Mouse (Mus musculus) embryonic facial prominence, embryonic 13.5 days (tissue): Measurements from ENCODE around the gene Nexn. TPM values are rescaled to one million over a fixed set of nuclear protein-coding genes. Genes with fewer than 3 reads are reported as not detected.
A peak's percentile ranks its signal among the peaks of the same experiment; 100 is the strongest.

ENCODE experiments used
- ATAC-seq: fragments of 200-750 bp; cut with Nextera tagmentation; 2 replicates; pipeline ENCODE4 v1.8.0; 2017; ENCODE audit warnings: low read depth; ENCODE audit not compliant: insufficient number of reproducible peaks, insufficient read depth, low FRiP score, low TSS enrichment
- H3K27ac ChIP-seq: fragments of 300-500 bp; sonication (generic); 2 replicates; pipeline ENCODE4 v1.5.1; 2015; ENCODE audit warnings: moderate library complexity, mild to moderate bottlenecking, inconsistent platforms
- H3K27me3 ChIP-seq: fragments of 300-500 bp; sonication (generic); 2 replicates; pipeline ENCODE4 v1.6.1; 2015; ENCODE audit warnings: mild to moderate bottlenecking, inconsistent platforms
- H3K36me3 ChIP-seq: fragments of 300-500 bp; sonication (generic); 2 replicates; pipeline ENCODE4 v1.6.1; 2015; ENCODE audit warnings: mild to moderate bottlenecking, inconsistent platforms
- H3K4me1 ChIP-seq: fragments of 300-500 bp; sonication (generic); 2 replicates; pipeline ENCODE4 v1.6.1; 2015; ENCODE audit warnings: inconsistent platforms
- H3K4me2 ChIP-seq: fragments of 300-500 bp; sonication (generic); 2 replicates; pipeline ENCODE4 v1.6.1; 2015; ENCODE audit warnings: moderate library complexity, mild to moderate bottlenecking, inconsistent platforms
- H3K4me3 ChIP-seq: fragments of 300-500 bp; sonication (generic); 2 replicates; pipeline ENCODE4 v1.5.1; 2015; ENCODE audit warnings: mild to moderate bottlenecking, inconsistent platforms
- H3K9ac ChIP-seq: fragments of 300-500 bp; sonication (generic); 2 replicates; pipeline ENCODE4 v1.6.1; 2015; ENCODE audit warnings: mild to moderate bottlenecking, inconsistent platforms
- H3K9me3 ChIP-seq: fragments of 300-500 bp; sonication (generic); 2 replicates; pipeline ENCODE4 v1.6.1; 2016; ENCODE audit warnings: inconsistent platforms
- WGBS: fragments of 180-500 bp; shearing (Covaris S2); methylation state at CpG from one replicate; pipeline ENCODE4 v1.1.7; 2015; ENCODE audit warnings: mixed read lengths; 5-methylcytosine and 5-hydroxymethylcytosine counted together
- polyA plus RNA-seq: library from polyadenylated mRNA; unstranded; fragments of >200 nt; fragmentation: Nextera tagmentation; extraction: Ambion mirVana; gene quantifications from 2 replicates; pipeline ENCODE4 v1.2.1, GENCODE M21; 2015

Gene Nexn
- polyA plus RNA-seq, 1 experiment from 2014 or later = 9.6 TPM

DNA sequence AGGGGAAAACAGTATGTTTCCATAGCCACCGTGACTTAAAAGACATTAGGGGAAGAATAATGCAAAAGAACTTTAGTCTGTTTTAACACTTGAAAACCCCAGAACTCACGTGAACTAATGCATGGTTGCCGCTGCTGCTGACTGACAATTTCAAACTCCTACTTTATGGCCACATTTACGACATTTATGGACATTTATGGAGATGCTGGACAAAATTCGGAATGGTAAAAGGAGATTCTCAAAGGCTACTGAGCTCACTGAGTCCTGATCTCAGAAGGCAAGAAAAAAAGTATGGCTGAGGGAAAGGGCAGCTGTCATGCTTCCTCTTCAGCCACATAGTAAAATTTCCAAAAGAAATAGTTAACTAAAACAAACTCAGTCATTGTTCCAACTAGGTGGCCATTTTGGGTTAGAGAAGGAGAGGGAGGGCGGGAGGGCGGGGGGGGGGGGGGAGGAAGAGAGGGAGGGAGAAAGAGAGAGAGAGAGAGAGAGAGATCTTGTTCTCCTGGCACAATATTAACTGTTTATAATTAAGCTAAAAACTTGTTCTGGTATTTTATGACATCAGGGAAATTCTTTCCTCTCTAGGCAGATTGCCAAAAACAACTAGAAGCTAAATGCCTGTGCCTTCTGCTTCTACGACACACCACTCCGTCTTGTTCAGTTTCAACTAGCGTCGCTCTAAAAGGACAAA is 73.8 kb downstream of the Nexn start:
- Histone ChIP-seq H3K4me2 (peak overlapping the region; percentile 60), H3K36me3 (no peaks in the 10 kb centered on the region), H3K9me3 (no peaks in the 10 kb centered on the region), H3K4me3 (peak overlapping the region; percentile 47), H3K27me3 (no peaks in the 10 kb centered on the region), H3K27ac (peak overlapping the region; percentile 75), H3K4me1 (peaks cover 7% of the 10 kb centered on the region), H3K9ac (peak overlapping the region; percentile 68)
- ATAC-seq = no peak
- WGBS = 17% methylated on average over 11 of the region's 11 CpGs

DNA sequence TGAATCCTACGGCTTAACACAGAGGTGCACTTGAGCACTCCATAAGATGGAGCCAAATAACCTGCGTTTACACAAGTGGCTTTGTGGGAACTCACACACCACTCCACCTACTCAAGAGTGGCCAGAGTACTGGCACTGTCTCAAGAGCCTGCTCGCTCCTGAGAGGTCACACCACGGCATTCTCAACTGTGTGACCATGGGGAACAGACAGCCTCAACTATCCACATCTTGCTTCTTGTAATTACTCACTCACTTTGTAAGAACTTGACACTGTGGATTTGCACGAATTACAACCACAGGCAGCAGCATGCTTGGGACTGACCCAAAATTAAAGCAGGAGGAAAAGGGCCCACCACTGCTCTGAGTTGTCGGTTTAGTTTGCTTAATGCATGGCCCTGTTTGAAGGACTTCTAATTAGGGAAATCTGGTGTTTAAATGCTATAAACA is 74.3 kb downstream of the Nexn start:
- Histone ChIP-seq H3K9ac (peak overlapping the region; percentile 68), H3K27ac (peak overlapping the region; percentile 75), H3K4me1 (peaks cover 7% of the 10 kb centered on the region), H3K4me2 (peak overlapping the region; percentile 60), H3K9me3 (no peaks in the 10 kb centered on the region), H3K27me3 (no peaks in the 10 kb centered on the region), H3K36me3 (no peaks in the 10 kb centered on the region), H3K4me3 (peak overlapping the region; percentile 47)
- ATAC-seq = no peak
- WGBS = 14% methylated on average over 6 of the region's 6 CpGs

DNA sequence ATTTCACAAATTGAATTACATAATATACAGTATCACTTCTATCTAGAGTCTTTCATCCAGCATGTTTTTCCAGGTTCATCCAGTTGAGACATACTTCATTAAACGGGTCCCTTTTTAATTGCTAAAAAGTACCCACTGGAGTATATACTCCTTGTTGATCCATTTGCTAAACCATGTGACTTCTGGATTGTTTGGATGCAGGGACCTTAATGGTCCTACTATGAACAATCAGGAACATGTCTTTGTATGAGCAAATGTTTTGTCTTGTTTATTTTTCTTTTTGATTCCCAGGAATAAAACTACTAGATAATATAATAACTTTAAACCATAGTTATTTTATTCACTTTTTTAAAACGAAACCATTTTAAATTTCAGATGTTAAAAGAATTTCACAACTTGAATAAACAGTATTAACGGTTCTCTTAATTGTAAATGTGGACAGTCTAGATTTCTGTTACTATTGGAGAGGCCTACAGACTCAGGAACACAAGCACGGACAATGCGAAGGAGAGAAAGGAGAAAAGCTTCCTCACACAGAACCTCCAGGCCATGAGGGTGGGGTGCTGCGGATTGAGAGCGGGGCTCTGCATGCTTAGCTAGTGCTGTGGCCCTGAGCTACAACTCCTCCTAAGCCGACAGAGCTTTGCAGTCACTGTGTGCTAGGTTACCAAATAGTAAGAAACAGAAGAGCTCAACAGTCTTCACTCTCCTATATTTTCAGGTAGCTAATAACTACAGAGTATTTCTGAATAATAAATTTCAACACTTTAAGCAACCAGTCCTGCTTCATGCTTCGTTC is 75.3 kb downstream of the Nexn start:
- whole genome bisulfite sequencing = 71% methylated on average over 9 of the region's 9 CpGs
- H3K4me1 ChIP-seq = peaks cover 7% of the 10 kb centered on the region
- no peak overlapping the region for H3K27ac ChIP-seq
- H3K9me3 ChIP-seq = no peaks in the 10 kb centered on the region
- H3K4me3 ChIP-seq = peak overlapping the region; percentile 30
- H3K27me3 ChIP-seq = no peaks in the 10 kb centered on the region
- peak overlapping the region; percentile 60 for H3K4me2 ChIP-seq
- peaks cover 5% of the 10 kb centered on the region; the same call in 1 of the 2 replicates for H3K36me3 ChIP-seq
- H3K9ac ChIP-seq = peak overlapping the region; percentile 55
- ATAC-seq = no peak

DNA sequence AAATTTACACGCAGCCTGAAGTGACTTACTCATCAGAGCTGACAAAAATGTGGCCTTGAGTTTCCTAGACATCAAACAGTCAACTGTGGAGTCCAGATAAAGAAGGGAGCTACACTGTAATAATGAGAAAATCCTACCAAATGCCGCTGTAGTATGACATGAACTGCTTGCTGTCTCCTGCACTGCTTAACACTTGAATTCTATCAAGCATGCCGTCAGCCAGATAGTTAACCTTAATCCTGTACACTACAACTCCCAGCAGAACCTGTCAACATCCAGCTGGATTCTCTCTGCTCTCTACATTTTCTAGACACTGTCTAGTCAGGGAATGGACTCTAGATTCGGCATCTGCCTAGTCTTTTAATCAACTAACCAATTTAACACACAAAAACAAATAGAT is 76.8 kb downstream of the Nexn start:
- Histone ChIP-seq H3K4me1 (peaks cover 7% of the 10 kb centered on the region), H3K4me2 (no peak overlapping the region), H3K27me3 (no peaks in the 10 kb centered on the region), H3K36me3 (peaks cover 19% of the 10 kb centered on the region; the same call in 1 of the 2 replicates), H3K4me3 (no peak overlapping the region), H3K9me3 (no peaks in the 10 kb centered on the region), H3K9ac (no peak overlapping the region), H3K27ac (no peak overlapping the region)
- WGBS = 73% methylated on average over 4 of the region's 4 CpGs
- ATAC-seq = no peak

Other genes starting within 250 kb of the Nexn start
- gene Gipc2, start 100.1 kb downstream of the Nexn start, polyA plus RNA-seq = 3.1 and 4.2 TPM in 2 replicates
- 27.9 and 31.7 TPM in 2 replicates for gene Dnajb4, start 56.0 kb downstream of the Nexn start, polyA plus RNA-seq
- gene Fubp1, start 55.9 kb downstream of the Nexn start, polyA plus RNA-seq = 336 and 338 TPM in 2 replicates
- 19.4 and 21.0 TPM in 2 replicates for gene Miga1, start 74.1 kb upstream of the Nexn start, polyA plus RNA-seq
- gene Usp33, start 80.1 kb upstream of the Nexn start, polyA plus RNA-seq = 39.8 and 51.8 TPM in 2 replicates
- gene Zzz3, start 129.1 kb upstream of the Nexn start, polyA plus RNA-seq = 55.1 and 57.8 TPM in 2 replicates